Mouse (Mus musculus) spleen, adult 12 weeks (tissue): ENCODE results near the gene Wnk1.

ENCODE experiments used
- DNase-seq: peaks from one replicate; pipeline ENCODE4 v3.0.0; 2022; ENCODE audit warnings: low spot score

Gene Wnk1

GRCm38 (mm10) chr6:120040557-120040857, 2.0 kb upstream of the Wnk1 start:
- DNase-seq: no peak

GRCm38 (mm10) chr6:120039668-120040556, 1.4 kb upstream of the Wnk1 start:
- peak; percentile 74 for DNase-seq

DNA sequence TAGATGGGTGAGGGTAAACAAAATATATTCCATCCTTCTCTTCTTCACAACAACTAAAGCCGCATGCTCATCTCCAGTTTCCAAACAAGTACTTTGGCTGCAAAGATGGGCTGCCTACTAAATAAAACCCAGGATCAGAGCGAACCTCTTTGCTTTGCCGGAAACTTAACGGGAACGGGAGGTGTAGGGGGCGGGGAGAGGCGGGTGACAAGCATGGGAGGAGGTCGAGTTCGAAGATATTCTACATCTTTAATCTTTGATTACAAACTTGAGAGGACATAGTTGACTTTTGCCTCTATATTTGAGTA, 738 bp upstream of the Wnk1 start:
- DNase-seq: peak; percentile 31

GRCm38 (mm10) chr6:120037636-120038365, 671 bp downstream of the Wnk1 start:
- DNase-seq: peak; percentile 79

- peak; percentile 73 for DNase-seq
Observed at GRCm38 (mm10) chr6:120037004-120037635, 1.4 kb downstream of the Wnk1 start.

- no peak for DNase-seq
Observed at GRCm38 (mm10) chr6:120024577-120024976, 13.9 kb downstream of the Wnk1 start.

DNA sequence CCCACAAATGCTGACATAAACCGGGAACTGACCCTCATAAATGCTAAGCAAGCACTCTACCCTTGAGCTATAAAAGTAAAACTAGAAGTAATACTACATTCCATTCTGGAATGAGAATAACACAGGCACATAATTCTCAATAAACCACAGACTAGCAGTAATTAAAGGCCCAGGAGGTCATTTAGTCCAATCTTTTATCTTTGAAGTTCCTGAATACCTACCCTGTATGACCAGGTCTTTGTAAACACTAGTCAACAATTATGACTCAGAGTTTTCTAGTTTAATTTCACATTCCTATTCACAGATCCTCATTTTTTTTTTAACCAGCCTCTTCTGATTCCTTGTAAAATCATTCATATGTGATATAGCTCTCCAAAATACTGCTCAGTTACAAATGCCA, 14.7 kb downstream of the Wnk1 start:
- no peak for DNase-seq

- DNase-seq: no peak
Observed at GRCm38 (mm10) chr6:120022042-120022441, 16.4 kb downstream of the Wnk1 start.

DNA sequence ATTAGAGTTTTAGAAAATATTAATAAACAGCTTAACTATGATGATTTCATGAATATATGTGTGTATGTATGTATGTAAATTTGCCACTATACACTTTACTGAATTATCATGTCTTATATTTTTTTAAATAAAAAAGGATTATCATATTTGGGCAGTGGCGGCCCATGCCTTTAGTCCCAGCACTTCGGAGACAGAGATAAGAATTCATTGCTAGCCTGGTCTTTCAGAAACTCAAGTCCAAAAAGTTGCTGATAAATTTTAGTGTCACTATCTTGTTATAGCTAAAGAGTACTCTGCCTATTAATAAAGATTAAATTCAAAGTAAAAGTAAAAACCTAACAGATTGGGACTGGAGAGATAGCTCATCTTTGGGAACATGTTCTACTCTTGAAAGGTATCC, 18.8 kb downstream of the Wnk1 start:
- no peak for DNase-seq

GRCm38 (mm10) chr6:120013125-120013524, 25.3 kb downstream of the Wnk1 start:
- no peak for DNase-seq

- no peak for DNase-seq
Observed at GRCm38 (mm10) chr6:120011440-120011839, 27.0 kb downstream of the Wnk1 start.

DNA sequence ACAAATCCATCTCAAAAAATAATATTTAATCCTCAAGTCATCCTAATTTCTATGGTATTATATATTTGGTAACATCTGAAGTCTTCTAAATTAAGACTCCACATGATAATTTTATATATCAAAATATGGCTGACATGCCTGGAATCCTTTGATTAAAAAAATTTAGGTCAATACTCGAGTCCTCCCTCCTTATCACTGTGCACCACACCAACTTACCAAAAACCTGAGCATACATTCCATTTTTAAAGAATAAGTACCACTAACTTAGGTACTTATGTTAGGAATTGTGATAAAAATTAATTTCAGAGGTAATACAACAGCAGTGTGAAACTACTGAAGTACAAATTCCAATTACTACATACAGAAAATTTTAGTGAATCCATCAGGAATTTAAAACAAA, 27.5 kb downstream of the Wnk1 start:
- DNase-seq: no peak

- DNase-seq: no peak
Observed at GRCm38 (mm10) chr6:120010535-120010934, 27.9 kb downstream of the Wnk1 start.

- DNase-seq: no peak
Observed at GRCm38 (mm10) chr6:120001718-120002117, 36.8 kb downstream of the Wnk1 start.

GRCm38 (mm10) chr6:119996480-119996879, 42.0 kb downstream of the Wnk1 start:
- DNase-seq: no peak

GRCm38 (mm10) chr6:119924235-119925005, 114.1 kb downstream of the Wnk1 start:
- no peak for DNase-seq

DNA sequence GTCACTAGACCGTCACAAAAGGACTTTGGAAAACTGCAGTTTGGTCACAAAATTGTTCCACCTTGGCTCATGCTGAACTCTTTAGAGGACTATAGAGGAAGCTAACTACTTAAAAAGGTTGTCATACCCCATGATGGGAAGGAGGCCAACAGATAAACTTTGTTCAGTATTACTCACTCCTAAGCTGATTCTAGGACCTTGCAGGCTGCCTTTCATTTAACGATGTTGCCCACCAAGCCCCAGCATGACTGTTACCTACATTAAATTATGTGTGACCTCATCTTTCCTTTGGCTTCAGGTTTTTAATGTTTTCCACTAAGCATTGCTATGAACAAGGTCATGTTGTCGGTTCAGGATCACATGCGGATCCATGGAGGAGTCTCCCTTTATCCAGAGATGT, 115.9 kb downstream of the Wnk1 start:
- DNase-seq: no peak

DNA sequence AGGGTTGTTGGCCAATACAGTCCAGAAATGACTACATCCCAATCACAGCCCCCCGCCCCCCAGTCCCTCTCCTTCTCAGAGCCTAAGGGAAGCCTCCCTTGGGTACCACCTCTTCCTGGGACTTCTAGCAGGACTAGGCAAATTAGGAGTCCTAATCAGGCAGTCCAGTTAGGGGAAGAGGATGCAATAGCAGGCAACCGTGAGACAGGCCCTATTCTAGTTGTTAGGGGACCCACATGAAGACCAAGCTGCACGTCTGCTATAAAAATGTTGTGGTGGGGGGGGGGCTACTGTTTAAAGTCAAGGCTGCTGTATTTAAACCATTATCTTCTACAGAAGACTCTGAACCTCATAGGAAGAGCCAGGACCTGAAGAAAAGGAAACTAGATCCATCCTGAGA, 116.3 kb downstream of the Wnk1 start:
- no peak for DNase-seq

DNA sequence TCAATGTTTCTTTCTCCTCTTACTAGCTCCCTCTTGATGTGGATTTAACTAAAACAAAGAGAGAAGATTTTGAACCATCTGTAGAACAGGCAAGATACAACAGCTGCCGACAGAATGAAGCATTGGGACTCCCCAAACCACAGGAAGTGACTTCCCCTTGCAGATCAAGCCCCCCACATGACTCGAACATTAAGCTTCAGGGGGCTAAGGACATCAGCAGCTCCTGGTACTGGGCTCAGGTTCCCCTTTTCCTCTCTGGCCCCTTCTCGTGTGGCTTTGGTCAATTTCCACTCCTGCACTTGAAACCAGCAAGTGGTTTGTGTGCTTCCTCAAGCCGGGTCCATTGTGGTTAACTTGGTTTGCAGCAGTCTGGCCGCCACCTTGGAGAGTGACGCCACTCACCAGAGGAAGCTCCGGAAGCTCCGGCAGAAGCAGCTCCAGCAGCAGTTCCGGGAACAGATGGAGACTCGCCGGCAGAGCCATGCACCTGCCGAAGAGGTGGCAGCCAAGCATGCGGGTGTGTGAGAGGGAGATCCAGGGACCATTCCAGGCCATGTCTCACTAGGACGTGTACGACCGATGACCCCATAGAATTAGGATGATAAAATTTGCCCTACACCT, 119.8 kb downstream of the Wnk1 start:
- peak; percentile 8 for DNase-seq

DNA sequence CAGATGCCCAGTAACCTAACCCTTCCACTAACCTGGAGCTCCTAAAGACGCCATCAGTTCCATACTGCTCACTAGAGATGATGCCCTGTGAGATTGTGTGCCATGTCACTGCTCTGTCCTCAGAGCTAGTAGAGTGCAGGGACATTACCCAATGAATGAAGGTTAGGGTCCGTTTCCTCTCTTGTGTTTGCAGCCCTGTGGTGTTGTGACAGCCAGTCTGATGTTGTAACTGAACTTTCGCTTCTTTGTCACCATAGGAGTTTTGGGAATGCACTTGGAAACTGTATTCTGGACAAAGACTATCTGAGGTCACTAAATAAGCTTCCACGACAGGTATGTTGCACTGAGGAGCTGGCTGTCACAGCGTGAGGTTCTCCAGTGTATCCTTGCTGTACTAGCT, 122.8 kb downstream of the Wnk1 start:
- DNase-seq: no peak

DNA sequence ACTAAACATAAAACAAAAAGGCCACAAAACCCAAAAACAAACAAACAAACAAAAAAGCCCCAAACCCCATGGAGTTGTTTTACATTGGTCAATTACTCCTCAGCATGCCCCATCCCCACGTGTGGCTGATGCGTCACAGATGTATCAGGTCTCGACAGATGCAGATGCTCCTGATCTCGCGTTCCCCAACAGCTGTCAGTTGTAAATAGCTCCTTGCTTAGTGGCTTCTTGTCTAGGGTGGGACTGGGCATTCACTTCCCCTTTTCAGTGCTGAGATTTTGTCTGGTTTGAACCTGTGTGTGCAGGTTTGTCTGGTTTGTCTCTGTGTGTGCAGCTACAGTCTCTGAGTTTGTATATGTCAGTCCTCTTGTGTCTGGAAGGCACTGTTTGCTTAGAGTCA, 126.4 kb downstream of the Wnk1 start:
- no peak for DNase-seq

GRCm38 (mm10) chr6:119905461-119905860, 133.0 kb downstream of the Wnk1 start:
- DNase-seq: no peak
